Mouse (Mus musculus) hindbrain, embryonic 16.5 days (tissue): ENCODE data around the gene Obscn. TPM values are rescaled to one million over a fixed set of nuclear protein-coding genes. Genes with fewer than 3 reads are reported as not detected.

ENCODE experiments used
- ATAC-seq: fragments of 200-750 bp; cut with Nextera tagmentation; 2 replicates; pipeline ENCODE4 v1.8.0; 2017; ENCODE audit warnings: moderate TSS enrichment, moderate library complexity
- H3K27ac ChIP-seq: fragments of 300-500 bp; sonication (generic); 2 replicates; pipeline ENCODE4 v1.5.1; 2014; ENCODE audit warnings: low read depth, mild to moderate bottlenecking, control low read depth, low read length, moderate library complexity
- H3K27me3 ChIP-seq: fragments of 300-500 bp; sonication (generic); replicated peaks from 2 replicates; pipeline ENCODE4 v1.6.1; 2014; ENCODE audit warnings: low read length; ENCODE audit not compliant: control insufficient read depth, insufficient read depth
- H3K36me3 ChIP-seq: fragments of 300-500 bp; sonication (generic); 2 replicates; pipeline ENCODE4 v1.6.1; 2014; ENCODE audit warnings: mild to moderate bottlenecking, low read length, moderate library complexity, mixed read lengths; ENCODE audit not compliant: control insufficient read depth, insufficient read depth
- H3K4me1 ChIP-seq: fragments of 300-500 bp; sonication (generic); 2 replicates; pipeline ENCODE4 v1.6.1; 2014; ENCODE audit warnings: low read depth, low read length; ENCODE audit not compliant: control insufficient read depth, insufficient read depth
- H3K4me2 ChIP-seq: fragments of 300-500 bp; sonication (generic); 2 replicates; pipeline ENCODE4 v1.6.1; 2014; ENCODE audit warnings: mild to moderate bottlenecking, low read length, control low read depth, moderate library complexity
- H3K4me3 ChIP-seq: fragments of 300-500 bp; sonication (generic); 2 replicates; pipeline ENCODE4 v1.5.1; 2014; ENCODE audit warnings: mild to moderate bottlenecking, low read length, control low read depth, moderate library complexity
- H3K9ac ChIP-seq: fragments of 300-500 bp; sonication (generic); 2 replicates; pipeline ENCODE4 v1.6.1; 2014; ENCODE audit warnings: low read depth, mild to moderate bottlenecking, control low read depth, low read length, moderate library complexity
- H3K9me3 ChIP-seq: fragments of 300-500 bp; sonication (generic); 2 replicates; pipeline ENCODE4 v1.6.1; 2014; ENCODE audit warnings: mild to moderate bottlenecking, low read length, moderate library complexity; ENCODE audit not compliant: control insufficient read depth
- WGBS: fragments of 180-500 bp; shearing (Covaris S2); extraction: QIAGEN DNeasy Blood & Tissue Kit; methylation state at CpG from one replicate; pipeline ENCODE4 v1.1.7; 2014; 5-methylcytosine and 5-hydroxymethylcytosine counted together
- polyA plus RNA-seq: library from polyadenylated mRNA; unstranded; fragments of >200 nt; fragmentation: Nextera tagmentation; extraction: Ambion mirVana; gene quantifications from 2 replicates; pipeline ENCODE4 v1.2.1, GENCODE M21; 2015

Gene Obscn
- polyA plus RNA-seq, 1 experiment from 2014 or later, result 0.48 TPM

DNA sequence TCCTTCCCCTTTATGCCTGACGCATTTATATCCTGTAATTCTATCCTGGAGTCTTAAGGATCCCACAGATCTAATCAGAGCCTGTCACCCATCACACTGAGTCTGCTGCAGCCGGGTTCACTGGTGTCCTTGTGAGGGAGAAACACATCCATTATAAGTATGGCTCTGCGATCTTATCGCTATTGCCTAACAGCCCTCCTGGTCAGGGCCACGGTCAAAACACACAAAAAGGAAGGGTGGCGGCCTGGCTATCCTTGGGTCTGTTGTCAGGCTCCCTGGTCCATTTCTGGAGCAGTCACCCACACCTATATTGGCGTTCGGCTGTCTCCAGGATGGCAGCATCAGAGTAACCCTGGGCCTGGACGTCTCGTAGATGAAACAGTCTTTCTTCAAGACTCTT is 48.6 kb downstream of the Obscn start:
- no peak overlapping the region for H3K4me2 ChIP-seq
- H3K4me3 ChIP-seq, result no peak overlapping the region
- no peak for ATAC-seq
- 94% methylated on average over 10 of the region's 10 CpGs for WGBS
- H3K9me3 ChIP-seq, result no peaks in the 10 kb centered on the region
- no peaks in the 10 kb centered on the region for H3K27me3 ChIP-seq
- no peak overlapping the region for H3K9ac ChIP-seq
- H3K27ac ChIP-seq, result no peak overlapping the region
- no peaks in the 10 kb centered on the region for H3K4me1 ChIP-seq
- no peaks in the 10 kb centered on the region for H3K36me3 ChIP-seq

DNA sequence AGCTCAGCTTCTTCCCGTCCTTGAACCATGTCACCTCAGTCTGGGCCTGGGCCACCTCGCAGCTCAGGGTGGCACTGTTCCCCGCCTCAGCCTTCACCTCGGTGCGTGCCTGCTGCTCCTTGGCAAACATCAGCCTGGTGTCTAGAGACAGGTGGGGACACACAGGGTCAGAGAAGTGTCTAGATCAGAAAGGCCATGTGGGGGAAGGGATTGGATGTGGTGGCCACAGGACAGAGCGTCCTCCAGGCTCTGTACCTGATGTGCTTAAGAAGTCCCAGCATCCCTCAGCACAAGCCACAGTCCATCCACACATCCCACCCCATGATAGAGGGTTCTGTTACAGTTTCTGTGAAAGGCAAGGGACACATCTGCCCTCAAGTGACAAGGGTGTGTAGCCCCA is 51.0 kb downstream of the Obscn start:
- Histone ChIP-seq H3K9me3 (no peaks in the 10 kb centered on the region), H3K4me3 (no peak overlapping the region), H3K9ac (no peak overlapping the region), H3K4me2 (no peak overlapping the region), H3K27ac (no peak overlapping the region), H3K36me3 (no peaks in the 10 kb centered on the region), H3K27me3 (no peaks in the 10 kb centered on the region), H3K4me1 (no peaks in the 10 kb centered on the region)
- ATAC-seq, result no peak
- 93% methylated on average over 6 of the region's 6 CpGs for WGBS

DNA sequence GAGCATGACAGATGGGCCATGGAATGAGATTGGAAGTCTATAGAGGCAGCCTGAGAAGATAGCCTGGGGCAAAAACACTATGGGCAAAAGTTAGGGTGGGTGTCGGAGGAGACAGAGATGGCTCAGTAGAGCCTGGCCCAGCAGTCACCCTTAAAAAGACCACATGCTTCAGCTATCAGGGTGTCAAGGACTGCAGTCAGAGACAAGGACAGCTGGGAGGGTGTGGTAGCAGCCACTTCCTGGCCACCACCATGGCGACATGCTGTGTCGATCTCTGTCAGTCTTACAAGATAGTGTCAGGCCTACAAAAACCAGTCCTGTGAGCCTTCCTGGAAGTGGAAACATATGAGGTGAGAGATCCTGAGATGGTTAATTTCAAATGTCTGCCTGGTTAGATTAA is 53.1 kb downstream of the Obscn start:
- ATAC-seq, result no peak
- Histone ChIP-seq H3K4me2 (no peak overlapping the region), H3K9ac (no peak overlapping the region)

DNA sequence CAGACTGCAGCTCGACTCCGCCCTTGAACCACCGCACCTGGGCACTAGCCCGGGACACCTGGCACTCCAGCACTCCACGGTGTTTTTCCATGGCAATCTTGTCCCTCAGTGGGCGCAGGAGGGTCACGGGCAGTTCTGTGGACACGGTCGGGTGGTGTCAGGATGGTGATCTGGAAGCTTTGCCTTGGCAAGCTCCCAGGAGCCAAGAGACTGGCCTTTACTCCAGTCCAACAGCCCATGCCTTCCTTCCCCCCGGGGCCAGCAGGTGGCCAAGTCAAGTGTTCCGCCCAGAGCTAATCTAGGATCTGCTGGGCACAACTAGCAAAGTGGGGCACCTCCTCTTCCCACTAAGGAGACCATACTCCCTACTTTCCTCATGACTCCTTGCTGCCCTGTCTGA is 57.9 kb downstream of the Obscn start:
- Histone ChIP-seq H3K27me3 (no peaks in the 10 kb centered on the region), H3K4me3 (no peak overlapping the region), H3K4me1 (no peaks in the 10 kb centered on the region), H3K4me2 (no peak overlapping the region), H3K36me3 (no peaks in the 10 kb centered on the region), H3K27ac (no peak overlapping the region), H3K9me3 (no peaks in the 10 kb centered on the region), H3K9ac (no peak overlapping the region)
- 95% methylated on average over 11 of the region's 11 CpGs for WGBS
- no peak for ATAC-seq

More for the DNA sequence above, 53.1 kb downstream of the Obscn start:
- Histone ChIP-seq H3K4me3 (no peak overlapping the region), H3K4me1 (no peaks in the 10 kb centered on the region), H3K9me3 (no peaks in the 10 kb centered on the region), H3K27me3 (no peaks in the 10 kb centered on the region), H3K36me3 (no peaks in the 10 kb centered on the region), H3K27ac (no peak overlapping the region)
- 86% methylated on average over 3 of the region's 3 CpGs for WGBS

DNA sequence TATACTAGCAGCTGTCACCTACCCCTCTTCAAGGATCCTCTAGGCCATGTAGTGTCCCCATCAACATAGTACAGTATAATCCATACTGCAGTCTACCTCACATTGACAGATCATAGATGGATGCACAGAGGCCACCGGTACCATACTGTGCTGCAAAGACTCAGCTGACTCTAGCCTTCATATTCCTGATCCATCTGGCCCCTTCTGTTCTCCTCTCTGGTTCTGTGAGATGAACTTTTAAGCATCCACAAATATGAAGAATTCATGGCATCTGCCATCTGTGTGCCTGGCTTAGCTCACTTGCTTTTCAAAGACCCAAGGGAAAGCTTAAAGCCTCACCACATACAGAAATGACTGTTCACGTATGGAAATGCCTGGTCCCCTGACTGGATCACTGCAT is 65.9 kb downstream of the Obscn start:
- H3K27ac ChIP-seq, result no peak overlapping the region
- ATAC-seq, result no peak
- no peaks in the 10 kb centered on the region for H3K9me3 ChIP-seq
- H3K9ac ChIP-seq, result no peak overlapping the region
- 84% methylated on average over 2 of the region's 2 CpGs for WGBS
- H3K4me1 ChIP-seq, result no peaks in the 10 kb centered on the region
- H3K4me3 ChIP-seq, result no peak overlapping the region
- no peaks in the 10 kb centered on the region for H3K36me3 ChIP-seq
- no peak overlapping the region for H3K4me2 ChIP-seq
- H3K27me3 ChIP-seq, result no peaks in the 10 kb centered on the region

DNA sequence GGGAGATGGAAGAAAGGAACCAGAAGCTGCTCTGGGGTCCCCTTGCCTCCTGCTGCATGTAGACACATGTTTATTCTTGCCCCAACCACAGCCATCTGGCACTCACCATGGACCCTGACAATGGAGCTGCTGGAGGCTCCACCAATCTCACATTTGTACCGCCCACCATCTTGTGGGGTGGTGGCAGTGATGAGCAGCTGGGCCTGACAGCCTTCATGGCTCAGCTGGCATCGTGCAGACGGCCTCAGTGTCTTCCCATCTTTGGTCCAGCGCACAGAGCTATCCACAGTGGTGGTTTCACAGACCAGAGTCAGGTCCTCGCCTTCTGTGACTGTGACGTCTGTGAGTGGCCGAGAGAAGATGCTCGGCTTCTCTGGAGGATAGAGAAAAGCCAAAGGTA is 67.3 kb downstream of the Obscn start:
- no peaks in the 10 kb centered on the region for H3K27me3 ChIP-seq
- no peak overlapping the region for H3K4me3 ChIP-seq
- no peak for ATAC-seq
- no peak overlapping the region for H3K9ac ChIP-seq
- H3K9me3 ChIP-seq, result no peaks in the 10 kb centered on the region
- no peaks in the 10 kb centered on the region for H3K36me3 ChIP-seq
- H3K4me1 ChIP-seq, result no peaks in the 10 kb centered on the region
- no peak overlapping the region for H3K4me2 ChIP-seq
- 81% methylated on average over 8 of the region's 8 CpGs for WGBS
- H3K27ac ChIP-seq, result no peak overlapping the region

DNA sequence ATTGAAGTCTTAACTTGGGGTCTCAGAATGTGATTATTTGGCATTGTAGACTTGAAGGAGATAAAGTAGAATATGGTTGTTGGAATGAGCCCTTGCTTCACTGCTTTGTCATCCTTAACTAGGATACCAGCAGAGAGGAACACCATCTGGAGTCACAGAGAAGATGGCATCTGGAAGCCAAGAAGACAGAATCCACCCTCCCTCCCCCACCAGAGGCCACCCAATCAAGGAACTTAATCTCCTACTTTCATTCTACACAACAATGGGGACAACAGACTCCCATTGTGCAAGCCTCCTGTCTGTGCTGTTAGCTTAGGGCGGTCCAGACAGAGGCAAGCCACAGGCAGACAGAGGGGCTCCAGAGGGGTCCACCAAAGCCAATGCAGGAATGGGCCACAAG is 67.8 kb downstream of the Obscn start:
- Histone ChIP-seq H3K27me3 (no peaks in the 10 kb centered on the region), H3K9ac (no peak overlapping the region), H3K4me1 (no peaks in the 10 kb centered on the region), H3K9me3 (no peaks in the 10 kb centered on the region), H3K4me2 (no peak overlapping the region), H3K4me3 (no peak overlapping the region), H3K36me3 (no peaks in the 10 kb centered on the region), H3K27ac (no peak overlapping the region)
- 24% methylated on average over 1 of the region's 1 CpGs for WGBS
- ATAC-seq, result no peak

DNA sequence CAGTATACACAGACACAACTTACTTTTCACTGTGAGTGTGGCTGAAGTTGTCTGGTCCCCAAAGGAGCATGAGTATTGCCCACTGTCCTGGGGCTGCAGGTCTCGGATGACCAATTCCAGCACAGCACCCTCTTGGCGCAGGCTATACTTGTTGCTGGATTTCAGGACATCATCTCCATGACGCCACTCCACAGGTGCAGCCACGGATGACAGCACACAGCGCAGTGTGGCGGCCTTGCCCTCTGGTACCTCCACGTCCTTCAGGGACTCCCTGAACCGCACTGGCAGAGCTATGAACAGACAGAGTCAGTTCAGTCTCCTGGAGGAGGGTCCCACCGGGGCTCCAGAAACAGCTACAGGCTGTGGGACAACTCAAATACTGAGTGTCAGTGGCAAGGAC is 68.3 kb downstream of the Obscn start:
- Histone ChIP-seq H3K9ac (no peak overlapping the region), H3K36me3 (no peaks in the 10 kb centered on the region), H3K27me3 (no peaks in the 10 kb centered on the region), H3K4me1 (no peaks in the 10 kb centered on the region), H3K4me3 (no peak overlapping the region), H3K27ac (no peak overlapping the region), H3K4me2 (no peak overlapping the region), H3K9me3 (no peaks in the 10 kb centered on the region)
- no peak for ATAC-seq
- whole genome bisulfite sequencing, result 84% methylated on average over 9 of the region's 9 CpGs

DNA sequence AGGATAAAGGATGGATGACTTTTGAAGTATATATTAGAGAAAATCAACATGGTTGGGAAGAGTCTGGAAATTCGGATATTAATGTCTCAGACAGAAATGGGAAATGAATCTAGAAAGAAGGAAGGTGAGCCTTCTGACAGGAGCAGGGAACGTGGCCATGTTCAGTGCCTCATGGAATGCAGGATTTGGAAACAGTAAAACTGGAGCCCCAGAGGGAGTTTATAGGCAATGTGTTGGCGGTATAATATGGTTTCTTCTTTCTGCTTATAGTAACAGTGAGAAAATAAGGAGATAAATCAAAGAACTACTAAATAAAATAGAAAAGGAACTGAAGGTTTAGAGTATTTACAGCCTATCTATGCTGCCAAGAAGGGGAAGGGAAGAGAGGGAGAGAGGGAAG is 78.2 kb downstream of the Obscn start:
- H3K4me1 ChIP-seq, result no peaks in the 10 kb centered on the region
- WGBS, result 71% methylated on average over 3 of the region's 3 CpGs
- H3K27me3 ChIP-seq, result no peaks in the 10 kb centered on the region
- H3K4me2 ChIP-seq, result no peak overlapping the region
- no peak overlapping the region for H3K9ac ChIP-seq
- ATAC-seq, result no peak
- no peaks in the 10 kb centered on the region for H3K9me3 ChIP-seq
- no peak overlapping the region for H3K27ac ChIP-seq
- no peaks in the 10 kb centered on the region for H3K36me3 ChIP-seq
- H3K4me3 ChIP-seq, result no peak overlapping the region

DNA sequence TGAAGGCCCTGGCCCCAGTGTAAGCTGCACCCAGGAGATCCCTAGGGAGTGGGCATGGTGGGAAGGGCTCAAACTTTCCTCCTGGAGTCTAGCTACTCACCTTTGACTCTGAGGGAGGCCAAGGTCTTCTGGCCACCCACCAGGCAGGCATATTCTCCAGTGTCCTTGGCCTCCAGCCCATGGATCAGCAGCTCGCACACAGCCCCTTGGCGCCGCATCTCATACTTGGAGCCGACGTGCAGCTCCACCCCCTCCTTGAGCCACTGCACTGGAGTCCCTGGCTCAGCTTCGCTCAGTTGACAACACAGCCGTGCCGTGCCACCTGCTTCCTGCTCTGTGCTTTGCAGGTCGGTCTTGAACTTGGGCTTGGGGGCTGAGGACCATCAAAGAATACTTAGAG is 85.2 kb downstream of the Obscn start:
- Histone ChIP-seq H3K4me1 (no peaks in the 10 kb centered on the region), H3K36me3 (no peaks in the 10 kb centered on the region), H3K9ac (no peak overlapping the region), H3K4me3 (no peak overlapping the region), H3K27me3 (no peaks in the 10 kb centered on the region), H3K27ac (no peak overlapping the region), H3K9me3 (no peaks in the 10 kb centered on the region), H3K4me2 (no peak overlapping the region)
- ATAC-seq, result no peak
- 82% methylated on average over 9 of the region's 9 CpGs for WGBS
